Mouse (Mus musculus) olfactory bulb, adult 2 months (tissue): ENCODE measurements around the gene Igf1r.

ENCODE experiments used
- CTCF ChIP-seq: fragments of 200-500 bp; IDR thresholded peaks from 2 replicates; pipeline ENCODE4 v1.5.1; 2012; ENCODE audit warnings: low read depth, mild to moderate bottlenecking, low read length, moderate library complexity; ENCODE audit not compliant: insufficient read depth
- POLR2A ChIP-seq: fragments of 200-500 bp; IDR thresholded peaks from 2 replicates; pipeline ENCODE4 v1.6.1; 2012; ENCODE audit warnings: mild to moderate bottlenecking, low read depth, low read length, moderate library complexity; ENCODE audit not compliant: insufficient read depth

- TF ChIP-seq CTCF (no peak), POLR2A (no peak)
These were observed 5.7 kb upstream of the Igf1r start for GRCm38 (mm10) chr7:67946901-67947300.
